Mouse (Mus musculus) stomach, postnatal 0 days (tissue): ENCODE measurements around the gene Map3k7.

Source experiments
- CTCF ChIP-seq: IDR thresholded peaks from 2 replicates; pipeline ENCODE4 v1.5.1; 2016; ENCODE audit warnings: antibody characterized with exemption, low read depth, mild to moderate bottlenecking, moderate library complexity
- EP300 ChIP-seq: optimal IDR thresholded peaks from 2 replicates; pipeline ENCODE3; 2016; ENCODE audit warnings: antibody characterized with exemption

DNA sequence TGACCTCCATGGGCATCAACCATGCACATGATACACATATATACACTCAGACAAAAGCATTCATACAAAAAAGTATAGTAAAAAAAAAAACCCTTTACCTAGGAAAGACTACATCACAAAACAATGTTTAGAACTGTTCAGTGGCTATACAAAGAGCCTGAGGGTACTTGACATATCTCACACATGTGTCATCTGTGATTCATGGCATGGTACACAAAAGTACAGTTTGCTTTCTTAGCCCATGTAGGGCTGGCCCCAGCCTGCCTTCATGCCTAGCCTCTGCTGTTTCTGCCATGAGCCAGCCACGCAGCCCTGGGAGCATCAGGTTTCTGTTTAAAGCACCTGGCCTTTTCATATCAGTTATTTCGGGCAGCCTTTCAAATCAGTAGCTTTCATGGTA is 61.2 kb downstream of the Map3k7 start:
- TF ChIP-seq CTCF (no peak), EP300 (no peak)
